Mouse (Mus musculus) thymus, adult 2 months (tissue): Measurements from ENCODE around the gene Kcnk18.

ENCODE experiments used
- CTCF ChIP-seq: fragments of 200-500 bp; IDR thresholded peaks from 2 replicates; pipeline ENCODE4 v1.5.1; 2012; ENCODE audit warnings: mild to moderate bottlenecking, control low read depth, low read length, moderate library complexity, borderline replicate concordance; ENCODE audit not compliant: control insufficient read depth, poor library complexity, insufficient read depth; ENCODE audit errors: extremely low read depth
- POLR2A ChIP-seq: fragments of 200-500 bp; IDR thresholded peaks from 2 replicates; pipeline ENCODE4 v1.6.1; 2012; ENCODE audit warnings: mild to moderate bottlenecking, low read length, control low read depth, moderate library complexity; ENCODE audit not compliant: control insufficient read depth, poor library complexity, insufficient read depth; ENCODE audit errors: extremely low read depth

GRCm38 (mm10) chr19:59265907-59266306, 46.9 kb downstream of the Kcnk18 start:
- no peak for TF ChIP-seq POLR2A
- no peak for TF ChIP-seq CTCF
